Mouse (Mus musculus) mature B cell (primary cell): ENCODE measurements around the gene Slc16a8.
"Not testable (repeated sequence)": the region's sequence is repeated elsewhere in the genome, so short reads cannot be mapped to it uniquely, and the experiment has no call there.

Experiments used
- in situ Hi-C: fragments of 300-500 bp; cut with MboI; formaldehyde crosslinking; loops from 2 replicates; pipeline ENCODE4 v1.14.3; 2019

Gene Slc16a8

DNA sequence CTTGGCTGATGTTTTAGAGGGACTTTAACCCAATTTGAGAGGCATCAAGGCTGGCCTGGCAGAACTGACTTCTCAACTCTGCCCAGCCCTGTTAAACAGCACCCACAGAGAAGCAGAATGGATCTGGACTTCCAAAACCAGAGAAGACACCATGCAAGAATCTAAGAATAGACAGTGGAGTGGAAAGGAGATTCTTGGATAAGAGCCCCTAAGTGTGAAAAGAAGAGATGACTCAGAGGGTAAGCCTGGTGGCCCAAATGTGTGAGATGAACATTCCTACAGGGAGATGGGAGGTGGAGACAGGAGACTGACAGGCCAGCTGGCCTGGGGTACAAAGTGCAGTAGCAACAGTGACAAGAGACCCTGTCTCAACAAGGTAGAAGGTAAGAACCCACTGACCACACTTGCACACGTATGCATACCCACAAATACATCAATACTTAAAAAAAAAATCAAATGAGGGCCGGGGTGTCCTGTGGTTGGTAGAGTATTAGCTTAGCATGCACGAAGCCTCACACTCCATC is 8.3 kb upstream of the Slc16a8 start:
- in situ Hi-C loops, result no loop called here

DNA sequence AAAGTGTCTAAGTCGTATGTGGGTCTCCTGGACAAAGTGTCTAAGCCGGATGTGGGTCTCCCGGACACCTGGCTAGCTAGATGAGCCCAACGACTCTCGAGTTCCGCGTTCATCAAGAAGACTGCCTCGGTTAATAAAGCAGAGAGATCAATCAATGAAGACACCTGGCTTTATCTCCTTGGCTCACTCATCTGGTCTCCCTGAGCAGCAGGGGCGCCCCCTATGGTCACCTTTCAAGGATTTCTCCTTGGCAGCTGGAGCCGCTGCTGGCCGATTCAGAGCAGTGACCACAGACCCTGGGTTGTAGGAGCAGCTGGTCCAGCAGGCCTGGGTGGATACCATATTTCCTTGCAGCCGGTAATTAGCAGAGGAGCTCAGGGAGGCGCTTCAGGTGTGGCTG is 7.8 kb upstream of the Slc16a8 start:
- in situ Hi-C loops, result no loop called here

DNA sequence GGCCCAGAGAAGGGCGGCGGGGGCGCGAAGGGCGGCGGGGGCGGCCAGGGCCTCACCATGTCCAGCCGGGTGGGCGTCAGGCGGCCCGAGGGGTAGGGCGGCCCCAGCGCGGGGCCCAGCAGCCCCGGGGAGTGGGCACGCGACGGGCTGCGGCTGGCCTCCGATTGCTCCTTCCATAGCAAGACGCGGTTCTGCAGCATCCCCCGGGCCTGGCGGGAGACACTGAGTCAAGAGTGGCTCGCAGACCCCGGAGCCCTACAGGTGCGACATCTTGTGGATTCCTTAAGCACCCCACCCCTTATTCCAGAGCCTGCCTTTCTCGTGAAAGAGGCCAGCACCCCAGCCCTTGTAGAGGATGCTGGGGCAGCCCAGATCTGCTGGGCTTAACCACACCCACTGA is 7.2 kb upstream of the Slc16a8 start:
- in situ Hi-C loops, result no loop called here

DNA sequence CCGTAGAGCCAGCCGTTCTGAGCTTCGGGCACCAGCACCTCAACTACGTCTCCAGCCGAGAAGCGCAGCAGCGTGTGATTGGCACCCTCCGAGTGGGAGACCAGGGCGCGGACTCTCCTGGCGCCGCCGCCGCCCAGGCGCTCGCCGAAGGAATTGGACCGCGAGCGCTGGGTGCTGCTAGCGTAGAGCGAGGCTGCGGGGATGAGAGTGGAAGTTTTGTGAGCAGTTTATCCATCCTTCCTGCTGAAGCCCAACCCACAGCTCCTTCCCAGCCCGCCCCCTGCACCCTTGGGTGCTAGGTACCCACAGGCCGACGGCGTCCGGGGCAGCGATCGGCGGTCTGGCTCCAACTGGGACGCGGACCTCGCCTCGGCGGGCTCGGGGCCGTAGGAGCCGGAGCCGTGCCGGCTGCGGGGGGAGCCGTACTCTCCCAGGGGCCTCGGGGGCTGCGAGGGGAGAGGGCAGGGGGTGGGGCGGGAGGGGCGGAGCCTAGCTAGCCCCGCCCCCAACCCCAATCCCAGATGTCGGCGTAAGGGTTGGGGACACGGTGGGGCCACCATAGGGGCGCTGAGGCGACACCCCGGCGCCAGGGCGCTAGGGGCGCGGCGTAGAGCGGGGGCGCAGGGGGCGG is 6.6 kb upstream of the Slc16a8 start:
- in situ Hi-C loops, result no loop called here

DNA sequence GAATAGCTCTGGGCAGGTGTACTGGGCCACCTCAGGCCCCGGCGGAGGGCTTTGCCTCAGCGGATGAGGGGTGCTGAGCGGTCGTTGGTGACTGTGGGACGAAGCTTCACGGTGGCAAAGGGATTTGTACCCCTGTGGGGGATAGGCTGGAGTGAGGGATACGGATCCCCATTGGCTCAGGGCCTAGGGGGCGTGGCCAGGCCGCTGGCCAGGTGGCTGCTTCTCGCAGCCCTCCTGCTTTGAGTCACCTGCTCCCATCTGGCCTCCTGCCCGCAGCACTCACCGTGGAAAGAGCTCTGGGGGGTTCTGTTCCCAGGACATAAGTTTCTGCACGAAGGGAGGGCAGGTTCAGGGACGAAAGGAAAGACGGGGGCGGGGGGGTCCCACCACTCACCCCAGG is 4.0 kb upstream of the Slc16a8 start:
- in situ Hi-C loops, result no loop called here

DNA sequence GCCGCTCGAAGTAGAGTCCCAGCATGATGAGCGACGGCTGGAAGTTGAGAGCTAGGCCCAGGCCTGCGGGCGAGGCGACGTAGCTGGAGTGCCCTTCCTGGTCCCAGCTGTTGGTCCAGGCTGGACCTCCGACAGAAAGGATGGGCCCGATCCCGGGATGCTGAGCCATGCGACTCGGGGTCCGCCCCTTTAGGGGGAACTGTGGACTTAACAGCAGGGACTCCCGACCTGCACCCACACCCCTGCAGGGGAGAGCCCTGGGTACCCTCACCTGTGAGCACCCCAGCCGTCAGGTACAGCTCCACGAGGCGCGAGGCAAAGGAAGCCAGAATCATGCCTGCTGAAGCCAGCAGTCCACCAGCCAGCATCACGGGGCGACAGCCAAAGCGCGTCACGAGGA is 2.0 kb downstream of the Slc16a8 start:
- in situ Hi-C loops, result no loop called here

DNA sequence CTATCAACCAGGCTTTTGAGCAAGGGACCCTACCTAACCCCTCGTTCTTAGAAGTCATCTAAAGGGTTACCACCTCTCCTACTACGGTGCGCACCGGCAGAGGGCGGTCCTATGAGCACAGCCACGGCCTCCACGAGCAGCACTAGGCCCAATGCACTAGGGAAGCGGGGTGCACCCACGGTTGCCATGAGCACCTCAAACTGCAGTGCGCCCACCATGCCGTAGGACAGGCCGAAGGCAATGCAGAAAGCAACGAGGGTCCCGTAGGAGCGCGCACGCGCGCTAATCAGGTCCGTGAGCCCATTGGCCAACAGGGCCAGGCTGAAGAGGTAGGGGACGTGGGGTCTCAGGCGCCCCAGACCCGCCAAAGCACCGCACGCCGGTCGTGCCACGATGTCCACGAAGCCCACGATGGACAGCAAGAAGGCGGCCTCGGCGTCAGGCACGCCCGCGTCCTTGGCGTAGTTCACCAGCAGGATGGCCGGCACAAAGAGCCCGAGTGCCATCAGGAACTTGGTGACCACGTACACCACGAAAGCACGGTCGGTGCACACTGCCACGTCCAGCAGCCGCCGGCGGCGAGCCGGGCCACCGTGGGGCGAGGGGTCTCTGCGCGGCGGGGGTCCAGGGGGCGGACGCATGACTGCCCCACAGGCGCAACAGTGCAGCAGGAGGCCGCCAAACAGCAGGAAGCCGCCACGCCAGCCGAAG is 2.6 kb downstream of the Slc16a8 start:
- in situ Hi-C loops, result no loop called here

DNA sequence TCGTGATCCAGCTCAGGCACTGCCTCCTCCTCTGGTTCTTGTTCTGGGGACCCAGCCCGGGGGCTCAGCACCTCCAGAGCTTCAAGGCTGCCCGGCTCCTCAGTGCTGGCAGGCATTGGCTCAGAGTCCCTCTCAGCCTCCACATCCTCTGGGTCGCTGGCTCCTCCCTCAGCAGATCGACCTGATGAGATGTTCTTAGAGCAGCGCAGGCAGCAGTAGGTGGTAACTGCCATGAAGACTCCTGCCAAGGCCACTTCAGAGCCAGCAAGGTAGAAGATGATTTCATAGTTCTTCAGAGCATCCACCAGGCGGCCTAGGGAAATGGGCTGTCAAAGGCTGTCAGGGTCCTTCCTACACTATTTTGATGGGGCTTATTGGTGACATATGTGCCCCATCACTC is 3.4 kb downstream of the Slc16a8 start:
- in situ Hi-C loops, result no loop called here

DNA sequence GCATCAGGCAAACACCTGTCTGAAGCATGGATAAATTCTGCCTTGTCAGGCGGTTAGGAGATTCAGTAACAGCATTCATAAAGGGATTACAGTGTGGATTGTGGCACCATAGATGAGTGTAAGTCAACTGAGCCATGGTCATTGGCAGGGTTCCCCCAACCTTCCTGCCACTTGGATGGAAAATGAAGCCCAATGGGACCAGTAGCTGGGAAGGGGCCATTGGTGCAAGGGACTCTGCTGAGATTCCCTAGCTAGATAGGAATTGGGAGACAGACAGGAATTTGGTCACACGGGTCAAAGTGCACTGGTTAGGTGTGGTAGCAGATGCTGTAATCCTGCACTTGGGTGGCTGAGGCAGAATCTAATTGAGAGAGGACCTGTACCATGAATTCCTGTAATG is 4.3 kb downstream of the Slc16a8 start:
- in situ Hi-C loops, result no loop called here

DNA sequence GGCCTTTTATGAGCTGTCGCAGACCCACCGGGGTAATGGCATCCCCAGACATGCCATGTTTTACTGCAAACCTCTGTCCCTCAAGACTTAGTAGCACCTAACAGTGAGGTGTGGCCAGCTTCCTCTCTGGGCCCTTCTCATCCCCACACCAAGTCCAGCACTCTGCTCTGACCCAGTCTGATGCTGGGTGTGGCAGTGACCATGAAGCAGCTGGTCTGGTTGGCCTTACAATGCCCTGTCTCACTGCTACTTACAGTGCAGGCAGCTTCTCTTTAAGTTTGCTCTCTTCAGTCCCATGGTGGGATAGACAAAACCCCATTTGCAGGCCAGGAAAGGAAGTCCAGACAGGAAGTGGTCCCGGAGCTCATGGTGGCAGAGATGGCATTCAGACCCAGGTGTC is 9.2 kb downstream of the Slc16a8 start:
- in situ Hi-C loops, result no loop called here

DNA sequence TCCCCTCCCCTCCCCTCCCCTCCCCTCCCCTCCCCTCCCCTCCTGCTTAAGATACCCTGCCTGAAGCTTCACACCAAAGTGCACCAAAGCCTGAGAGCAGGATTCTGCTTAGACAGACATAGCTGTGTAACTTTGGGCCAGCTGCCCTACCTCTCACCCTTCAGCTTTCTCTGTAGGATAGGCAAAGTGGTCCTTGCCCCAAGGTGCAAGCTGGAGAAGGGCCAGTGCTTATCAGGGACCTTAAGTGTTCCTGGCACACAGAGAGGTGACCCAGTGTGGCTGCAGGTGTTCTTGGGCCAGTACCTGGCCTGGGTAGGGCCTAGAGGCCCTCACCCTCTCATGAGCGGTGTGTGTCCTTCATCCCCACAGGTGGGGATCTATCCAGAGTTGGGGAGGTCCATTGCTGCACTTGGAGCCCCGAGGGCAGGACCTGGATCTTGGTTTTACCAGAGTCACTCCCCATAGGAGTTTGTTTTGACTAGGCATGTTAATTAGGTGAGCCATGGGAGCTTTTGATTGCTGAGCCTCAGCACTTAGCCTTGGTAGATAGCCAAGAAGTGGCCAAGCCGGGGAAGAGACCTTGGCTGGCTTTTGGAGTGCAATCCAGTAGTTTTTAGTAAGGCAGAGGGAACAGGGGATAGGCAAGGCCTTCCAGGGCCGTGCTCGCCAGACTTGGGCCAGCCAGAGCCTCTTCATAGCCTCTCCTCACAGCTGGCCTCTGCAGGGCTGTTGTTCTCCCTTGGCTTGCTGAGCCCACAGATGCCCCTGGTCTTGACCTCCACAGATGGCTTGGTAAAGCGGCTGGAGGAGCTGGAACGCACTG is 10.3 kb downstream of the Slc16a8 start:
- in situ Hi-C loops, result no loop called here

DNA sequence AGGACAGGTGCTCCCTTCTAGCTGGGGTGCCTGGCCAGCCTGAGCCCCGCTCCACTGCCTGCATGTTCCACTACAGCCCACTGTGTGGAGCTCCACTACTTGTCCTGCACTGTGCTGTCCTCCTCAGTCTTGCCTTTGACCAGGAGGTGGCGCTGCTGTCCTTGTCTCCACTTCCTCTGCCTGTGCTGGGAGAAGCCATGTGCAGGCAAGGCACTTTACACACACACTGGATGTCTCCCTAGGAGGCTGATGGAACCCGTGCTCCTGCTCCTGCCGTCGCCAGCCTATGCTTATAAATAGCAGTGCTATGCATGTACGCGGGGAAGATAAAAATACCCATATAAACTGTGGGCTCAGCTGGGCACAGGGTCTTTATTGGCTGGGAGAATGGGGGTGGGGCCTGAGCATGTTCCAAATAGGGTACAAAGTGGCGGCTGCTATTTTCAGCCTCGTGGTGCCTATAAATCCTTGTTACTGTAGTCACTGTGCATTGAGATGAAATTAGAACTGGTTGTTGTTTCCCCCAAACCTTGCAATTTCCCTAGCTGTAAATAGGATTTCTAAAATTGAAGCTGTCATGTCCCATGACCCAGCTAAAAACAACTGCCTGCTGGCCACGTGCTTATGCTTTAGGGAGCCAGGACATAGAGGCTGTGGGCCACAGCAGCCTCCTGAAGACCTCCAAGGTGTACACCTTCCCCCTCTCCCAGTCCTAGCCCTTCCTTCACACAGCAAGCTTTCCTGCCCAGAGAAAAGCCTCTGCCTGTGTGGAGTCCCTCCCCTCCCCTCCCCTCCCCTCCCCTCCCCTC is 11.1 kb downstream of the Slc16a8 start:
- in situ Hi-C loops, result no loop called here

DNA sequence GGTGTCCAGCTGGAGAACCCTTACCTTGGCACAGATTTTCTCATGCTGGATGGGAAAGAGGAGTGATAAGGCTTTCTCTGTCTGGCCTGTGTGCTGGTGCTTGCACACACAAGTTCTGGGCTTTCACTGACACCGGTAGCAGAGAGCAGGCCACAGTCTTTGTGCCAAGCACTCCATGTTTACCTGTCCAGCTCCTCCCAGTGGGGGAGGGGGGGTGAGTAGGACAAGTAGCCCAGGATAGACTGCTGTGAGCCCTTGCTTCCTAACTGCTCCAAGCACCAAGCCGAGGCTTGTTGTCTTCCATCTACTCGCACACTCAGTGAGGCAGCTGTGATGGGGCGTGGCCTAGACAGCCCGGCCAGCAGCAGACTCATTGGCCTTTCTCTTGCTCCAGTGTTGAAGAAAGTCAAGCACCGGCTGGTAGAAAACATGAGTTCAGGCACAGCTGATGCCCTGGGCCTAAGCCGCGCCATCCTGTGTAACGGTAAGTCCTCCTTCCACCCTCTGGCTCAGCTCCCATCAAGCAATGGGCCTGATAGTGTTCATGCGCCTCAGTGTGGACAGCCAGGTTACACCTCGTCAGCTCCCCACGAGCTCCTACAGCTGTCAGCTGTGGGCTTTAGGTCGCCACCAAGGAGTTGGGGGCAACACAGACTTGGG is 11.9 kb downstream of the Slc16a8 start:
- in situ Hi-C loops, result no loop called here

DNA sequence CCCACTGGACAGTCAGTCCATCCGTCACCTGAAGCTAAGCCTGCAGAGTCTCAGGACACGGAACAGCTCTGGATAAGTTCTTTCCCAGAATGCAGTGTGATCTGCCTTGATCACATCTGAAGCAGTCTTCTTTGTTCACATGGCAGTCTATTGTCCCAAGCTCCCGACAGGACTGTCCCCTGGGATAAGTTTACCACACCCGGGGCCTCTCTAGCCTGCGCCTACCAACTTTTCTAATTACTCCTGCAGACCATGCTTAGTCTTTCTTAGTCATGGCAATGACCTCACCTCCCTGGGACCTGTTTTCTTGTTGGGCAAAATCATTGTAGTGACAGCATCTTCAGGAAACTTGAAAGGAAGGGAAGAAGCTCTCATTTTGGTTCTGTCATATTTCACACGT is 16.5 kb downstream of the Slc16a8 start:
- in situ Hi-C loops, result loop anchor here (10.0 kb wide), 1 partner anchor 227 kb away; no protein-coding TSS in a partner anchor

DNA sequence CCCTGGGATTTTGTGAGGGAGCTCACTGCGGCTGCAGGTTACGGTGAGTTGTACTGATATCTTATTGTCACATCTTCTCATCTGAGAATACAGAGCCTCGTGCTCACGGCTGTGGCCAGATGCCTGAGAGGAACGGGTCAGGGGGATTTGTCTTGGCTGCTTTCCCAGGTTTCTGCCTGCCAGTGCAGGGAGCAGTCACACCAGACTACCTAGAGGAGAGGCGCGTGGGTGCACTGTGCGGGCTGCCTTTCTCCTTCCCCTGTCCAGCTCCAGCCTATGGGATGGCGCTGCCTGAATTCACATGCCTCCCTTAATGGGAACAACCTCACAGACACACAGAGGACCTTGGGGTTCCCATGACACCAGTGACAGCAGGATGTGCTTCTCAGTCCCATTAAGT is 19.3 kb downstream of the Slc16a8 start:
- in situ Hi-C loops, result loop anchor here (10.0 kb wide), 1 partner anchor 230 kb away; no protein-coding TSS in a partner anchor

DNA sequence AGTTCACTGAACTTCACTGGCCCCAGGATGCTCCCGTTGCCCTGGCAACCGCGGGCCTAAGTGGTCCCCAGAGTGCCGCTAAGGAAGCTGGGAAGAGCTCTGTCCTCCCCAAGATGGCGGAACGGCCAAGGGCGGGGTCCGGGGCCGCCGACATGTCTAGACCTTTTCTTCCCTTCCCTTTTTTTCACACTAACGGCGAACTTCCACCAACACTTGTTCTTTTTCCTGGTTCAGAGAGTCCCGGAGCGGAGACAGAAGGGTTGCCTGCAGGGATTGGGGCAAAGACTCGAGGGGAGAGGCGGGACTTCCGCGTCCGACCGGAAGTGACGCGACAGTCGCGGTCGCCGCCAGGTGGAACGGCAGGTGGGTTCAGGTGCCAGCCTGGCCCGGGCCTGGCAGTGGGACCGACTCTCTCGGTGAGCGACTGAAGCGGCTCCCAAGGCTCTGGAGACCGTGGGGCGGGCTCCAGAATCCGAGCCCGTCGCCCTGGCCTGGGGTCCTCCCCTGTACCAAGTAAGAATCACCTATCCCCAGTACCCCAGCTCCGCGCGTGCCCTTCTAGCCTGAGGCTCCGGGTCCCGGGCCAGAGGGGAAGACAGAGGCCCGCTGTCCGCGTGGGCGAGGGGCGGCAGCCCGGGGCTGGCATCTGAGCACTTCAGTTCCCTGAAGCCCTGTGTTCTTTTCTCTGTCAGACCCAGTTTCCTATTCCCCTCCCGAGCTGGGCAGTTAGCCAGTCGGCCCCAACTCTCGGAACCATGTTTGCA is 25.3 kb downstream of the Slc16a8 start, which contains the start of the genes Pick1 and Gm49486:
Gene Pick1 (plus strand): TSS at position 116 of the 764 bp plus-strand sequence.
Gene Gm49486 (plus strand): TSS at position 334 of the 764 bp plus-strand sequence.
- in situ Hi-C loops, result no loop called here

DNA sequence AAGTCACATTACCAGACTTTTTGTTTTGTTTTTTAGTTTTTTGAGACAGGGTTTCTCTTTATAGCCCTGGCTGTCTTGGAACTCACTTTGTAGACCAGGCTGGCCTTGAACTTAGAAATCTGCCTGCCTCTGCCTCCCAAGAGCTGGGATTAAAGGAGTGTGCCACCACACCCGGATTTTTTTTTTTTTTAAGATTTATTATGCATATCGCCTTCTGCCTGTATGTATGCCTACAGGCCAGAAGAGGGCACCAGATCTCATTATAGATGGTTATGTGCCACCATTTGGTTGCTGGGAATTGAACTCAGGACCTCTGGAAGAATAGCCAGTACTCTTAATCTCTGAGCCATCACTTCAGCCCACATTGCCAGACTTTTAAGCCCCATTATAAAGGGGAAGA is 28.8 kb downstream of the Slc16a8 start:
- in situ Hi-C loops, result not testable (repeated sequence)

DNA sequence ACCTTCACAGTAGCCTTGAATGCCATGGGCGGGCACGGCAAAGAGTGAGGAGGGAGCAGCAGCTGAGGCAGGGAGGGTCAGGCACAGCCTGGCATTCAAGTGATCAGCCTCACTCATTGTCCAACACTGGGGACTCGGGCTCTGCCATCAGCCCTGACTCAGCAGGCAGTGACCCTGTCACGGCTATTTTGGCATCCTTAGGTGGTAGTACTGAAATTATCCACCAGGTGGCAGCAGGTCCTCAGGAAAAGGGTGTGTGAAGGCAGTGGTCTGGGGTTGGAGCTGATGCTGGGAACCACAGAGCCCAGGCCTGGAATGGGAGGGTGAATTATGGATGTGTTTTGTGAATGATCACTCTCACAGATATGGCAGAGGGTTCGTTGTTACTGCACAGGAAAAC is 29.9 kb downstream of the Slc16a8 start:
- in situ Hi-C loops, result no loop called here

DNA sequence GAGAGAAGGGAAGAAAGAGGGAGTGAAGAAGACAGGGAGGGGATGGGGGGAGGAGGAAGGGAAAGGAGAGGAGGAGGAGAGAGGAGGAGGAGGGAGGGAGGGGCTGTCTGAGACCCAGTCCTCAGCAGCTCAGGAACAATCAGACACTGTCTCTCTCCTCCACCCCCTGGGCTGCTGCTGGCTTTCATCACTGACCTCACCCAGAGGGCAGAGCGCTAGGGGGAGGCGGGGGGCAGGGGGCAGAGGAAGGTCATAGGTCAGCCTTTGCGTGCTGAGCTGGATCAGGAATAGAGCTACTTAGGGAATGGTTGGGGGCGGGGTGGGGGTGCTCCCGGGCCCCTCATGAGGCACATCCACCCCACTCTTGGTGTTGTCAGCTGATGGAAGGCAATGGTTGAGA is 30.9 kb downstream of the Slc16a8 start:
- in situ Hi-C loops, result no loop called here

DNA sequence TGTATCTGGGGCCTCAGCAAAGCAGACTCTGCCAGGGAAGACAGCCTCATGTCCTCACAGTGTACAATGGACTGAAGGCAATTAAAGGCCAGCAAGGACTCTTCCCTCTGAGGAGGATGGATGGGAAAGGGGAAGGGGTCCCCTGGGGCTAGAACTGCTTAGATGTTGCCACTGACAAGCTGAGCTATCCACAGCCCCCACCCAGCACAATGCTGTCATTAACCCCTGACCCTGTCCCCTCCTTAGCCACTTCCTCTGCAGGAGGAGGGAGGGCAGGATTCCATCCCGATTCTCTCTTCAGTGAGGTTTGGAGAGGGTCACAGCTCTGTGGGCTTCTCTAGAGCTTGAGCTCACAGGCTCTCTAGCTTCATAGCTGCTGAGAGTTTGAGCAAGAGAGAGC is 35.0 kb downstream of the Slc16a8 start:
- in situ Hi-C loops, result no loop called here
